Mouse (Mus musculus): ENCODE data around the gene Nlrc5. TPM values are rescaled to one million over a fixed set of nuclear protein-coding genes. Genes with fewer than 3 reads are reported as not detected.
"Not testable (repeated sequence)": the region's sequence is repeated elsewhere in the genome, so short reads cannot be mapped to it uniquely, and the experiment has no call there.

Nlrc5 gene
- polyA plus RNA-seq, 2 experiments, result 0.09 to 0.22 TPM

GRCm38 (mm10) chr8:94399957-94400356 is 34.2 kb upstream of the Nlrc5 start:
- not testable (repeated sequence) for H3K27me3 ChIP-seq (ENCODE audit: control insufficient read depth, insufficient read depth, low read length); H3K9me3 ChIP-seq (ENCODE audit: control insufficient read depth, low read length); ATAC-seq (ENCODE audit: insufficient read depth); DNase-seq (ENCODE audit: low read depth in 3 of 3, low spot score in 3 of 3); H3K4me3 ChIP-seq (ENCODE audit: insufficient read depth in 1 of 2, low read depth in 2 of 2, low read length in 2 of 2); H3K27ac ChIP-seq; H3K4me2 ChIP-seq (ENCODE audit: low read depth); H3K9ac ChIP-seq (replicated peaks); H3K4me1 ChIP-seq (replicated peaks; ENCODE audit: control insufficient read depth in 2 of 2, insufficient read depth in 2 of 2, low read length in 1 of 2)
- peak; percentile 14; the same call in 1 of the 2 replicates for TF ChIP-seq CTCF (IDR thresholded peaks at IDR 0.05; ENCODE audit: low read depth)
- H3K36me3 ChIP-seq (replicated peaks; ENCODE audit: control insufficient read depth, insufficient read depth, low read depth), result peaks cover 24% of the 10 kb centered on the region
- WGBS (ENCODE audit: insufficient replicate concordance), result 66% methylated on average over 2 of the region's 2 CpGs

DNA sequence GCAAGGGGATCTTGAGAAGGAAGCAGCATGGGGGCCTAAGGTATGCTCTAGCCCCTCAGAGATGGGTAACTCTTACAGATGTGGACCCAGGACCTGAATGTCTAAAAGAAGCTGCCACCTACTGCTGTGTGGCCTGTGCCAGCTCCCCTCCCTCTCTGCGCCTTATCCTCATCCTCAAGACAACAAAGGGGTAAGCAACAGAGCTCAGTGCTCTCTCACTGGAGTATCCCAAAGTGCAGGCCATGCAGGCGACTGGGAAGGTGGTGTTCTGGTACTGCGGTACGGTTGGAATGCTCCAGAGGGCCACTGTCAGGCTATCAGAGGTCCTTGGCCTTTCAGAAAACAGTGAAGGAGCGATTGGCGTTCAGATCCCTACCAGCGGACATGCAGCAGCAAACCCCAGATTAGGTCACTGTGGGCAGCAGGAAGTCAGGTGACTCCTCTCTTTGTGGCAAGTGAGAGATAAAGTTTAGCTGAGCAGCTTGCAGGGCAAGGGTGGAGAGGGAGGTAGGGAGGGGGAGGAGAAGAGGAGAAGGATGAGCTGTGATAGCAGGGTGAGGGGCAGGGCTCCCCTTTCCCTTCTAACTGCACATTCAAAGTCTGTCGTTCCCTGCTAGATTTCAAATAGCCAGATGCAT is 25.6 kb upstream of the Nlrc5 start:
- peak; percentile 68; the same call in 1 of the 2 replicates for ATAC-seq (ENCODE audit: insufficient read depth)
- H3K27me3 ChIP-seq (ENCODE audit: control insufficient read depth, insufficient read depth, low read length), result no peaks in the 10 kb centered on the region
- H3K4me1 ChIP-seq (replicated peaks; ENCODE audit: control insufficient read depth in 2 of 2, insufficient read depth in 2 of 2, low read length in 1 of 2), result peaks cover 0 to 10% of the 10 kb centered on the region in 2 experiments; a peak in 2 of 4 replicates
- peak in 1 of 3 experiments; percentile 17 for DNase-seq (ENCODE audit: low read depth in 3 of 3, low spot score in 3 of 3)
- H3K4me3 ChIP-seq (ENCODE audit: insufficient read depth in 1 of 2, low read depth in 2 of 2, low read length in 2 of 2), result no peak overlapping the region
- no peak overlapping the region for H3K9ac ChIP-seq (replicated peaks)
- 17% methylated on average over 8 of the region's 8 CpGs for WGBS (ENCODE audit: insufficient replicate concordance)
- no peak for TF ChIP-seq EP300 (IDR thresholded peaks at IDR 0.05; ENCODE audit: low read depth)
- TF ChIP-seq CTCF (IDR thresholded peaks at IDR 0.05; ENCODE audit: low read depth), result no peak
- H3K9me3 ChIP-seq (ENCODE audit: control insufficient read depth, low read length), result no peaks in the 10 kb centered on the region
- no peak overlapping the region for H3K4me2 ChIP-seq (ENCODE audit: low read depth)
- no peak overlapping the region for H3K27ac ChIP-seq
- H3K36me3 ChIP-seq (replicated peaks; ENCODE audit: control insufficient read depth, insufficient read depth, low read depth), result no peaks in the 10 kb centered on the region

DNA sequence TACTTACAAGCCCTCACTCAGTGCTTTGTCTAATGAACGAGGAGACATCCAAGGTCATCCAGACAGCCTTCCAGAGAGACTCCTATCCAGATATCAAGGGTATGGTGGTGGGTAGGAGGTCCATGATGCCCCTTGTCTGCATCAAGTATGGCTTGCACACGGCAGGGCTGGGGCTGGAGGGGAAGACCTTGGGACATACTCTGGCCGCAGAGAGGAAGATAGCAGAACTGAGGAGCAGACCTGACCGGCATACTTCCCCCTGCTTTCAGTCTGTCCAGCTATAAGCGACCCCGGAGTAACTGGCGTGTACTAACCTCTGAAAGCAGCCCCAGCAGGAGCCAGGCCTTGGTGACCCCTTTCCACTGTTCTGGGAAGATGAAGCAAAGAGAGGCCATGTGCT is 24.6 kb upstream of the Nlrc5 start:
- Histone ChIP-seq H3K27me3 (ENCODE audit: control insufficient read depth, insufficient read depth, low read length) (no peaks in the 10 kb centered on the region), H3K4me1 (replicated peaks; ENCODE audit: control insufficient read depth in 2 of 2, insufficient read depth in 2 of 2, low read length in 1 of 2) (peaks cover 0 to 10% of the 10 kb centered on the region in 2 experiments; a peak in 2 of 4 replicates), H3K9ac (replicated peaks) (no peak overlapping the region), H3K9me3 (ENCODE audit: control insufficient read depth, low read length) (no peaks in the 10 kb centered on the region), H3K4me3 (ENCODE audit: insufficient read depth in 1 of 2, low read depth in 2 of 2, low read length in 2 of 2) (no peak overlapping the region), H3K36me3 (replicated peaks; ENCODE audit: control insufficient read depth, insufficient read depth, low read depth) (no peaks in the 10 kb centered on the region), H3K4me2 (ENCODE audit: low read depth) (no peak overlapping the region), H3K27ac (no peak overlapping the region)
- ATAC-seq (ENCODE audit: insufficient read depth), result no peak
- no peak for DNase-seq (ENCODE audit: low read depth in 3 of 3, low spot score in 3 of 3)
- 53% methylated on average over 7 of the region's 7 CpGs for WGBS (ENCODE audit: insufficient replicate concordance)
- TF ChIP-seq CTCF (IDR thresholded peaks at IDR 0.05; ENCODE audit: low read depth) (no peak), EP300 (IDR thresholded peaks at IDR 0.05; ENCODE audit: low read depth) (no peak)

DNA sequence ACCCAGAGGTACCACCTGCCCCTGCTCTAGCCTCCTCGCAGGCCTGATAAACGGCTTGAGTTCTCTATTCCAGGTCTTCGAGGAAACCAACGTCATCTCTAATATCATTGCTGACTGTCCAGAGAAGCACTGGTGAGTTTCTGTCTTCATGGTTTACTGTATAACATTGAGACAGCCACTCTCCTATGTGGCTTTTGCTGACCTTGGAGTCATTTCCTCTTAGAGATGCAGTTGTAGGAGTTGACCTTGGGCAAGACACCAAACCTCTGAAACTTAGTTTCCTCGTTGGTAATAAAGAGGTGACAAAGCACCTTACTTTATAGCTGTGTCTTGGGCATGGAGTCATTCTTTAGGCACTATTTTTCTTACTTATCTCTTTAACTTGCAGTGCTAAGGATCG is 21.6 kb upstream of the Nlrc5 start:
- DNase-seq (ENCODE audit: low read depth in 3 of 3, low spot score in 3 of 3), result no peak
- 59% methylated on average over 6 of the region's 6 CpGs for WGBS (ENCODE audit: insufficient replicate concordance)
- TF ChIP-seq EP300 (IDR thresholded peaks at IDR 0.05; ENCODE audit: low read depth), result no peak

DNA sequence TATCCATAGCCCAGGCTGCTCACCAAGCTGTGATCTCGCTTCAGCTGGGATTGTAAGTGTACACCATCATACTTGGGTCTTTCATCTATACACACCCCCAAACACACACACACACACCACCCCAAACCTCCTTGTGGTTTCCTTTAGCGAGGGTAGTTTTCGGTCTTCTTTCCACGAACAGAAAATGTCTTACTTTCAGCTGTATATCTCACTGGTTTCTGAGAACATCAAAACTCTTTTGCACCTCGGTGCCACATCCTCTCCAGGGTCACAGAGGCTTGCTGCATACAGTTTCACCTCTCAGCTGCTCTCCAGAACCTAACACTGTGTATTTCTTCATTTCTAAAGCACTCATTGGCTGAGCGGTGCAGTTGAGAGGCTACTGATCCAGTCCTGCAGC is 20.6 kb upstream of the Nlrc5 start:
- Histone ChIP-seq H3K27me3 (ENCODE audit: control insufficient read depth, insufficient read depth, low read length) (no peaks in the 10 kb centered on the region), H3K4me2 (ENCODE audit: low read depth) (no peak overlapping the region), H3K4me3 (ENCODE audit: insufficient read depth in 1 of 2, low read depth in 2 of 2, low read length in 2 of 2) (no peak overlapping the region), H3K9me3 (ENCODE audit: control insufficient read depth, low read length) (no peaks in the 10 kb centered on the region), H3K27ac (no peak overlapping the region), H3K4me1 (replicated peaks; ENCODE audit: control insufficient read depth in 2 of 2, insufficient read depth in 2 of 2, low read length in 1 of 2) (peaks cover 0 to 5% of the 10 kb centered on the region in 2 experiments; a peak in 2 of 4 replicates), H3K9ac (replicated peaks) (no peak overlapping the region), H3K36me3 (replicated peaks; ENCODE audit: control insufficient read depth, insufficient read depth, low read depth) (no peaks in the 10 kb centered on the region)
- DNase-seq (ENCODE audit: low read depth in 3 of 3, low spot score in 3 of 3) (no peak), ATAC-seq (ENCODE audit: insufficient read depth) (no peak)
- 52% methylated on average over 6 of the region's 6 CpGs for WGBS (ENCODE audit: insufficient replicate concordance)
- TF ChIP-seq EP300 (IDR thresholded peaks at IDR 0.05; ENCODE audit: low read depth), result no peak
- no peak for TF ChIP-seq CTCF (IDR thresholded peaks at IDR 0.05; ENCODE audit: low read depth)

More for the DNA sequence above, 21.6 kb upstream of the Nlrc5 start:
- Histone ChIP-seq H3K27me3 (ENCODE audit: control insufficient read depth, insufficient read depth, low read length) (no peaks in the 10 kb centered on the region), H3K9me3 (ENCODE audit: control insufficient read depth, low read length) (no peaks in the 10 kb centered on the region), H3K4me1 (replicated peaks; ENCODE audit: control insufficient read depth in 2 of 2, insufficient read depth in 2 of 2, low read length in 1 of 2) (peaks cover 0 to 10% of the 10 kb centered on the region in 2 experiments; a peak in 2 of 4 replicates), H3K27ac (no peak overlapping the region), H3K9ac (replicated peaks) (no peak overlapping the region), H3K4me3 (ENCODE audit: insufficient read depth in 1 of 2, low read depth in 2 of 2, low read length in 2 of 2) (no peak overlapping the region), H3K36me3 (replicated peaks; ENCODE audit: control insufficient read depth, insufficient read depth, low read depth) (no peaks in the 10 kb centered on the region), H3K4me2 (ENCODE audit: low read depth) (no peak overlapping the region)
- ATAC-seq (ENCODE audit: insufficient read depth), result no peak
